Mouse (Mus musculus) embryonic facial prominence, embryonic 14.5 days (tissue): ENCODE data around the gene Nudt9. TPM values are rescaled to one million over a fixed set of nuclear protein-coding genes. Genes with fewer than 3 reads are reported as not detected.
A peak's percentile ranks its signal among the peaks of the same experiment; 100 is the strongest.

Experiments used
- ATAC-seq: fragments of 200-750 bp; cut with Nextera tagmentation; 2 replicates; pipeline ENCODE4 v1.8.0; 2017; ENCODE audit warnings: low read depth, moderate number of reproducible peaks, moderate TSS enrichment
- DNase-seq: peaks from one replicate; pipeline ENCODE4 v3.0.0-alpha.2; 2015; ENCODE audit warnings: low spot score
- H3K27ac ChIP-seq: fragments of 300-500 bp; sonication (generic); replicated peaks from 2 replicates; pipeline ENCODE4 v1.5.1; 2014; ENCODE audit warnings: low read depth, mild to moderate bottlenecking, low read length, moderate library complexity
- H3K27me3 ChIP-seq: fragments of 300-500 bp; sonication (generic); replicated peaks from 2 replicates; pipeline ENCODE4 v1.6.1; 2014; ENCODE audit warnings: low read length; ENCODE audit not compliant: control insufficient read depth, insufficient read depth
- H3K36me3 ChIP-seq: fragments of 300-500 bp; sonication (generic); 2 replicates; pipeline ENCODE4 v1.6.1; 2014; ENCODE audit warnings: low read length, mixed read lengths; ENCODE audit not compliant: control insufficient read depth, insufficient read depth
- H3K4me1 ChIP-seq: fragments of 300-500 bp; sonication (generic); 2 replicates; pipeline ENCODE4 v1.6.1; 2014; ENCODE audit warnings: antibody characterized with exemption, low read length; ENCODE audit not compliant: control insufficient read depth, insufficient read depth
- H3K4me2 ChIP-seq: fragments of 300-500 bp; sonication (generic); 2 replicates; pipeline ENCODE4 v1.6.1; 2014; ENCODE audit warnings: low read depth, mild to moderate bottlenecking, low read length, moderate library complexity, mixed read lengths
- H3K4me3 ChIP-seq: fragments of 300-500 bp; sonication (generic); 2 replicates; pipeline ENCODE4 v1.5.1; 2014; ENCODE audit warnings: low read depth, mild to moderate bottlenecking, low read length
- H3K9ac ChIP-seq: fragments of 300-500 bp; sonication (generic); 2 replicates; pipeline ENCODE4 v1.6.1; 2014; ENCODE audit warnings: low read depth, mild to moderate bottlenecking, low read length, moderate library complexity, mixed read lengths
- H3K9me3 ChIP-seq: fragments of 300-500 bp; sonication (generic); 2 replicates; pipeline ENCODE4 v1.6.1; 2016; ENCODE audit warnings: low read length; ENCODE audit not compliant: control insufficient read depth
- WGBS: fragments of 180-500 bp; shearing (Covaris S2); extraction: QIAGEN DNeasy Blood & Tissue Kit; methylation state at CpG from one replicate; pipeline ENCODE4 v1.1.7; 2014; 5-methylcytosine and 5-hydroxymethylcytosine counted together
- polyA plus RNA-seq: library from polyadenylated mRNA; unstranded; fragments of >200 nt; fragmentation: Nextera tagmentation; extraction: Ambion mirVana; gene quantifications from 2 replicates; pipeline ENCODE4 v1.2.1, GENCODE M21; 2014

Nudt9 gene
- polyA plus RNA-seq, 1 experiment from 2014 or later = 56.8 TPM

GRCm38 (mm10) chr5:104061936-104062772, 16.0 kb downstream of the Nudt9 start:
- 82% methylated on average over 13 of the region's 13 CpGs for WGBS
- Histone ChIP-seq H3K27me3 (no peaks in the 10 kb centered on the region), H3K4me1 (no peaks in the 10 kb centered on the region), H3K4me2 (no peak overlapping the region), H3K36me3 (peaks cover 47% of the 10 kb centered on the region), H3K9me3 (no peaks in the 10 kb centered on the region), H3K4me3 (no peak overlapping the region), H3K27ac (no peak overlapping the region), H3K9ac (no peak overlapping the region)
- DNase-seq (no peak), ATAC-seq (no peak)

DNA sequence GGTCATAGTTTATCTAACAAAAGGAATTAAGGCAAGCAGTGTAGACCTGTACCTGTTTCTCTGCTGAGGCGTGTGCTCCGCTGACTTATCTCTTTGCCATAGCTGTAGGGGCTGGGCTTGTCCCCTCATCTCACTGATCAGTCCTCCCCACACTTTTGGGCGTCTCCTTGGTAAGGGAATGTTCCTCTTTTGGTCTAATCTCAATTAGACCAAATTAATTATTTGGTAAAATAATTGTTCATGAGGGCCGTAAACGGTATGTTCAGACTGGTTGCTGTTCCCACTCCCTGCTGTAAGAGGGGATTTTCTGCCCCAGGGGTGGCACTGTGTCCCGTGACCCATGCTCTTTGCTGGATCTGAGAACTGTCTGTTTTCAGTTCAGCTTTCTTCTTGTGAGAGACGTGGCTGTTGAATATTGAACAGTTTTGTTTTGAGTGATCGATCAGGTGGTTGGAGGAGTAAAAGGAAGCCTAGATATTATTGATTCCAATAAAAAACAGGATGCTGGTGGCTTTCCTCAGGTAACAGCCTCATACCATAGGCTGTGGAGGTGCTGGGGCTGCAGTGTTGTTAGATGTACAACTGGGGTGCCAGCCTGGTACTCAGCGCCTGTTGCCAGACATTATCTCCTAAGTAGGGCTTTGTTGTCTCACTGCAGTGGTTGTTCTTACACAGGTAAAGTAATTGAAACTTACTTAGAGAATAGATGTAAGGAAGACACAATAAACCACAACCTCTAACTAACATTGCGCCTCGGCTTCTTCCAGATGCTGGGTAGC, 16.9 kb downstream of the Nudt9 start:
- Histone ChIP-seq H3K4me3 (no peak overlapping the region), H3K36me3 (peaks cover 45% of the 10 kb centered on the region), H3K27me3 (no peaks in the 10 kb centered on the region), H3K4me2 (no peak overlapping the region), H3K27ac (no peak overlapping the region), H3K9me3 (no peaks in the 10 kb centered on the region), H3K4me1 (no peaks in the 10 kb centered on the region), H3K9ac (no peak overlapping the region)
- WGBS = 84% methylated on average over 11 of the region's 11 CpGs
- DNase-seq (no peak), ATAC-seq (no peak)

- H3K4me2 ChIP-seq = no peak overlapping the region
- H3K4me1 ChIP-seq = 0 out of 2 replicates have a peak, but pooled peaks cover 2% of the 10 kb centered on the region
- peaks cover 7% of the 10 kb centered on the region for H3K36me3 ChIP-seq
- H3K27me3 ChIP-seq = no peaks in the 10 kb centered on the region
- ATAC-seq = no peak
- no peak overlapping the region for H3K27ac ChIP-seq
- DNase-seq = no peak
- H3K4me3 ChIP-seq = no peak overlapping the region
- 77% methylated on average over 7 of the region's 7 CpGs for WGBS
- H3K9me3 ChIP-seq = no peaks in the 10 kb centered on the region
- no peak overlapping the region for H3K9ac ChIP-seq
Observed at GRCm38 (mm10) chr5:104068751-104069150, 22.6 kb downstream of the Nudt9 start.

GRCm38 (mm10) chr5:104071048-104071447, 24.9 kb downstream of the Nudt9 start:
- no peak for DNase-seq
- 71% methylated on average over 4 of the region's 4 CpGs for WGBS

DNA sequence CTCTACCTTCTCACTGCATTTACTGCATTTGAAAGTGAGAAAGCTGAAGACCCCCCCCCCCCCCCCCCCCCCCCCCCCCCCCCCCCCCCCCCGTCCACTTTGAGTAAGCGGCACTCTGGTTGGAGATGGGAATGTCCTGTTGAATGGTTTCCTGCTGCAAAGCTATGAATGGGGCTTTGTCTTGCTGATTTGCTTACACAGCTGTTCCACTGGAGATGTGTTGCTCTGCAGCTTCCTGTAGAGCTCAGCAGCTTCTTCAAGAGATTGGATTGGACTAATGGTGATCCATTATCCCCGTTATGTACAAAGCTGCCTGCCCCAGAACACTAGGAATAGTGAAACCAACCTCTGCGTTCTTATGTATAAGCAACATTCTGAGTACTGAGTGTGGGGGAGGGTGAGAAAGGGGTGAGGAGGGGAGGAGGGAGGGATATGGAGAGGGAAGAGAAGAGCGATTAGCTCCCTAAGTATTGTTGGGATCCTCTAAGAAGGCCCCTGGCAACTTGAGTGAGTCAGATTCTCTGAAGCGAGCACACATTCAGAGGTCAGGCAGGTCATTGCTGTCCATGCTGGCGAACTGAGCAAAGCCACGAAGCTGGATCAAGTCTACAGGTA, 26.3 kb downstream of the Nudt9 start:
- no peaks in the 10 kb centered on the region for H3K36me3 ChIP-seq
- no peak overlapping the region for H3K4me3 ChIP-seq
- H3K9me3 ChIP-seq = no peaks in the 10 kb centered on the region
- WGBS = 12% methylated on average over 6 of the region's 8 CpGs
- H3K9ac ChIP-seq = no peak overlapping the region
- DNase-seq (peak; percentile 86), ATAC-seq (peak; percentile 92)
- no peaks in the 10 kb centered on the region for H3K27me3 ChIP-seq
- H3K4me1 ChIP-seq = 0 out of 2 replicates have a peak, but pooled peaks cover 2% of the 10 kb centered on the region
- H3K4me2 ChIP-seq = peak overlapping the region; percentile 23; the same call in 1 of the 2 replicates
- peak overlapping the region; percentile 46 for H3K27ac ChIP-seq

More at GRCm38 (mm10) chr5:104071048-104071447, 24.9 kb downstream of the Nudt9 start:
- Histone ChIP-seq H3K9ac (no peak overlapping the region), H3K4me3 (no peak overlapping the region), H3K27me3 (no peaks in the 10 kb centered on the region), H3K9me3 (no peaks in the 10 kb centered on the region), H3K36me3 (no peaks in the 10 kb centered on the region), H3K4me1 (0 out of 2 replicates have a peak, but pooled peaks cover 2% of the 10 kb centered on the region), H3K27ac (no peak overlapping the region), H3K4me2 (no peak overlapping the region)
- no peak for ATAC-seq

GRCm38 (mm10) chr5:104073602-104074001, 27.5 kb downstream of the Nudt9 start:
- H3K4me2 ChIP-seq = no peak overlapping the region
- H3K9me3 ChIP-seq = no peaks in the 10 kb centered on the region
- WGBS = 90% methylated on average over 5 of the region's 5 CpGs
- ATAC-seq = peak; percentile 82
- H3K4me1 ChIP-seq = 0 out of 2 replicates have a peak, but pooled peaks cover 2% of the 10 kb centered on the region
- H3K27me3 ChIP-seq = no peaks in the 10 kb centered on the region
- no peak overlapping the region for H3K27ac ChIP-seq
- no peaks in the 10 kb centered on the region for H3K36me3 ChIP-seq
- DNase-seq = no peak
- no peak overlapping the region for H3K9ac ChIP-seq
- no peak overlapping the region for H3K4me3 ChIP-seq

GRCm38 (mm10) chr5:104074388-104074787, 28.3 kb downstream of the Nudt9 start:
- Histone ChIP-seq H3K36me3 (no peaks in the 10 kb centered on the region), H3K9ac (no peak overlapping the region), H3K4me3 (no peak overlapping the region), H3K9me3 (no peaks in the 10 kb centered on the region), H3K27me3 (no peaks in the 10 kb centered on the region), H3K4me2 (no peak overlapping the region), H3K27ac (no peak overlapping the region), H3K4me1 (0 out of 2 replicates have a peak, but pooled peaks cover 2% of the 10 kb centered on the region)
- no peak for ATAC-seq
- DNase-seq = peak; percentile 38
- WGBS = 31% methylated on average over 12 of the region's 12 CpGs

- Histone ChIP-seq H3K27ac (no peak overlapping the region), H3K4me3 (no peak overlapping the region), H3K36me3 (no peaks in the 10 kb centered on the region), H3K4me1 (0 out of 2 replicates have a peak, but pooled peaks cover 2% of the 10 kb centered on the region), H3K4me2 (no peak overlapping the region), H3K9me3 (no peaks in the 10 kb centered on the region), H3K27me3 (no peaks in the 10 kb centered on the region), H3K9ac (no peak overlapping the region)
- no peak for DNase-seq
- ATAC-seq = no peak
- 27% methylated on average over 10 of the region's 10 CpGs for WGBS
Observed at GRCm38 (mm10) chr5:104076361-104076760, 30.3 kb downstream of the Nudt9 start.
